Mouse (Mus musculus) forebrain, embryonic 11.5 days (tissue): ENCODE data around the gene Xkr7. TPM values are rescaled to one million over a fixed set of nuclear protein-coding genes. Genes with fewer than 3 reads are reported as not detected.

Experiments used
- ATAC-seq: fragments of 200-750 bp; cut with Nextera tagmentation; replicated peaks from 2 replicates; pipeline ENCODE4 v1.8.0; 2017; ENCODE audit warnings: moderate TSS enrichment; ENCODE audit not compliant: low FRiP score
- DNase-seq: peaks from one replicate; pipeline ENCODE4 v3.0.0-alpha.2; 2017; ENCODE audit warnings: low spot score
- H3K27ac ChIP-seq: fragments of 300-500 bp; sonication (generic); 2 replicates; pipeline ENCODE4 v1.5.1; 2014; ENCODE audit warnings: low read depth, low read length
- H3K27me3 ChIP-seq: fragments of 300-500 bp; sonication (generic); 2 replicates; pipeline ENCODE4 v1.6.1; 2014; ENCODE audit warnings: mild to moderate bottlenecking, low read length, mixed read lengths; ENCODE audit not compliant: control insufficient read depth, insufficient read depth
- H3K36me3 ChIP-seq: fragments of 300-500 bp; sonication (generic); 2 replicates; pipeline ENCODE4 v1.6.1; 2014; ENCODE audit warnings: mild to moderate bottlenecking, low read length, moderate library complexity, mixed read lengths; ENCODE audit not compliant: control insufficient read depth, insufficient read depth
- H3K4me1 ChIP-seq: fragments of 300-500 bp; sonication (generic); replicated peaks from 2 replicates; pipeline ENCODE4 v1.6.1; 2014; ENCODE audit warnings: low read length, mixed read lengths; ENCODE audit not compliant: control insufficient read depth, insufficient read depth
- H3K4me2 ChIP-seq: fragments of 300-500 bp; sonication (generic); 2 replicates; pipeline ENCODE4 v1.6.1; 2014; ENCODE audit warnings: low read depth, mild to moderate bottlenecking, low read length, moderate library complexity, mixed read lengths; ENCODE audit not compliant: severe bottlenecking
- H3K4me3 ChIP-seq: fragments of 300-500 bp; sonication (generic); 2 replicates; pipeline ENCODE4 v1.5.1; 2014; ENCODE audit warnings: low read depth, low read length
- H3K9ac ChIP-seq: fragments of 300-500 bp; sonication (generic); 2 replicates; pipeline ENCODE4 v1.6.1; 2014; ENCODE audit warnings: low read length
- H3K9me3 ChIP-seq: fragments of 300-500 bp; sonication (generic); 2 replicates; pipeline ENCODE4 v1.6.1; 2016; ENCODE audit warnings: low read length, mixed read lengths; ENCODE audit not compliant: control insufficient read depth
- WGBS: fragments of 180-500 bp; shearing (Covaris S2); extraction: QIAGEN DNeasy Blood & Tissue Kit; methylation state at CpG from one replicate; pipeline ENCODE4 v1.1.7; 2014; 5-methylcytosine and 5-hydroxymethylcytosine counted together
- polyA plus RNA-seq: library from polyadenylated mRNA; unstranded; fragments of >200 nt; fragmentation: Nextera tagmentation; extraction: Ambion mirVana; gene quantifications from 2 replicates; pipeline ENCODE4 v1.2.1, GENCODE M21; 2014

Gene Xkr7
- polyA plus RNA-seq = 0.09 and 0.24 TPM in 2 replicates

DNA sequence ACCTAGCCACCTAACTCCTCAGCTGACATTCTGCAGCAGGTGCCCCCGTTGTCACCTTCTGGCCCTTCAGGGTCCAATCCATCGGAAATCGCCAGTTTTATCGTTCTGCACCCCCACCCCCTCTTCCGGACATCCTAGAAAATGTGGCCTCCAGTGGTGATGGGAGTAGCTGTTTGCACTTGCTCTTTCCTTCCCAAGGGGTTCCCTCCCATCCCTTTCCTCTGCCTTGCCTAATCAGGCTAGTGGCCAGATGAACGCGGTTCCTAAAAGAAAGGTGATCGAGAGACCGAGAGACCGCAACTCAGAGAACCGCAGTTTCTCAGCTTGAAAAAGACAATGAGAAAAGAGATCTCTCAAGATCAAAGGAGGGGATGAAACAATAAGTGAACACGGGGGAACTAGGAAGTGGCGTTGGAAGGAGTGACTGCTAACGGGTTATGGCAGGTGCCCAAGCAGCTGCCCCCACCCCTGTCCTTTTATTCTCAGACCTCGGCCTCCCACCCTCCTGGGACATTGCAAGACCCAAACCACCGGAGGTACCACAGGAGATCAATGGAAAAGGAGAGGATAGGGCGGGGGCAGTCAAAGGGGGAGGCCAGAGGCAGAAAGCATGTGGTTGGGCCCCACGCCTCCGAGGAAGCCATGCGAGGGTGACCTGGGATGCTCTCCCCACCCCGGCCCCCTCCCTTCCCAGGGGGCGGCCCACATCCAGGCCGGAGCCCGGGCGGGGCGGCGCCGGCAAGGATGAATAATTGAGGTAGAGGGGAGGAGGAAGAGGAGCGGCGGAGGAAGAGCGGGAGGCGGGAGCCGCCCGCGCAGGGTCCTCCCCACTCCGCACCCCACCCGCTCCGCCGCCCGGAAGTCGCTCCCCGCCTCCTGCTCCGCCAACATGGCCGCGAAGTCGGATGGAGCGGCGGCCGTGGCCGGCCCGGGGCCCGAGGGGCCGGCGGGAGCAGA, at the start of gene Xkr7:
Gene Xkr7 (plus strand): TSS at position 727 of the 957 bp plus-strand sequence.
- H3K4me1 ChIP-seq = 0 out of 2 replicates have a peak, but pooled peaks cover 5% of the 10 kb centered on the region
- no peak for DNase-seq
- under 1% methylated on average over 37 of the region's 54 CpGs for WGBS
- H3K4me3 ChIP-seq = peak within 1 kb of the TSS; percentile 52
- H3K36me3 ChIP-seq = no peaks in the 10 kb centered on the region
- ATAC-seq = peak; percentile 69
- H3K9ac ChIP-seq = peak within 1 kb of the TSS; percentile 41
- H3K27me3 ChIP-seq = peaks cover 34% of the 10 kb centered on the region
- H3K27ac ChIP-seq = no peak within 1 kb of the TSS
- no peaks in the 10 kb centered on the region for H3K9me3 ChIP-seq
- H3K4me2 ChIP-seq = peak within 1 kb of the TSS; percentile 77

DNA sequence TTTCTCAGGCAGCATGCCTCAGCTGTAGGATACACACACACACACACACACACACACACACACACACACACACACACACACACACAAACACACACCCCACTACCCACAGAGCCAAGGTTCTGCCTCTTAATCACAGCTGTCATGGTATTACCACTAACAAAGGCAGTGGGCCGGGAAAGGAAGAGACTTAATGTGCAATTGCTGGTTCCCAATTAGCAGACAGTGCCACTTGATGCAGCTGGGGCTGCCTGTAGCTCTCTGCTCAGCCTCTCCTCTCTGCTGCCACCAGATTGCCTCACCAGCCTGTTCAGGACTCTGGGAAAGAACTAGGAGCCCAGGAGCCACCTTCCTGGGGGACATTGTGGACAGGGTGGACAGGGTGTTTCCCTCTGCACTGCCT, 46.1 kb upstream of the Xkr7 start:
- Histone ChIP-seq H3K4me1 (no peaks in the 10 kb centered on the region), H3K9ac (no peak overlapping the region), H3K27ac (no peak overlapping the region), H3K27me3 (no peaks in the 10 kb centered on the region), H3K9me3 (no peaks in the 10 kb centered on the region), H3K4me2 (no peak overlapping the region), H3K36me3 (no peaks in the 10 kb centered on the region), H3K4me3 (no peak overlapping the region)
- ATAC-seq = no peak
- no peak for DNase-seq
- WGBS = 24% methylated on average over 1 of the region's 1 CpGs

DNA sequence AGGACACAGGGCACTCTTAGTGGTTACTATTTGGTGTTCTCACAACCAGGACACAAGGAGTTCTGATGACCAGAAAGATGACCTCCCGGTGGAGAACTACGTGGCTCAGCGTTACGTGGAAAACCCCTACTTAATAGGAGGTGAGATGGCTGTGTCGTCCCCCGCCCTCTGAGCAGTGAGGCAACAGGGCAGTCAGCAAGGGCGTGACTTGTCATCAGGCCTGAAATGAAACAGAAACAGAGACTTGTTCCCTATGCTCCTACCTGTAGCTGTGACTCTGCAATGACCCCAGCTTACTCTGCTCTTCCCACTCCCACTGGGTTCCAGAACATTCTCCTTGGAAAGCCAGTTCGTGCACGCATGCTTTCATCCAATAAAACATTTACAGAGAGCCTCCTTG, 40.1 kb upstream of the Xkr7 start:
- H3K36me3 ChIP-seq = no peaks in the 10 kb centered on the region
- no peak for DNase-seq
- 86% methylated on average over 9 of the region's 9 CpGs for WGBS
- no peak overlapping the region for H3K4me3 ChIP-seq
- no peak overlapping the region for H3K9ac ChIP-seq
- no peaks in the 10 kb centered on the region for H3K27me3 ChIP-seq
- H3K27ac ChIP-seq = no peak overlapping the region
- no peaks in the 10 kb centered on the region for H3K4me1 ChIP-seq
- ATAC-seq = no peak
- H3K4me2 ChIP-seq = no peak overlapping the region
- H3K9me3 ChIP-seq = no peaks in the 10 kb centered on the region

DNA sequence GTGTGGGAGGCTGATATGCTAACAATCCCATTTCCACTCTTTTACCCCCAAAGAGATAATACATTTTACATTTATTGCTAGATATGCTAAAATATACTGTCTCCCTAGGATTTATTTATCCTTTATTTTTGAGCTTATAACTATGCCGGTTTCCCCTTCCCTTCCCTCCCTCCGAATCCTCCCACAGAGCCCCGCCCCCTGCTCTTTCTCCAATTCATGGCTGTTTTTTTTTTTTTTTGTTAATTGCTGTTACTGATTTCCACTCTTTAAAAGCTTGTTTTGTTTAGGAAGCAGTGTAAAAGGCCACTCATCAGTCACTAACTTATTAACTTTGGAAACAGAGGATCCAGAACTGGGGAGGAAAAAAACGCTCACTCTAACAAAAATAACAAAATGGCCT, 34.6 kb upstream of the Xkr7 start:
- no peaks in the 10 kb centered on the region for H3K36me3 ChIP-seq
- no peak overlapping the region for H3K9ac ChIP-seq
- no peaks in the 10 kb centered on the region for H3K4me1 ChIP-seq
- ATAC-seq (no peak), DNase-seq (no peak)
- H3K4me3 ChIP-seq = no peak overlapping the region
- WGBS = 79% methylated on average over 4 of the region's 4 CpGs
- H3K27me3 ChIP-seq = no peaks in the 10 kb centered on the region
- no peaks in the 10 kb centered on the region for H3K9me3 ChIP-seq
- H3K27ac ChIP-seq = no peak overlapping the region
- H3K4me2 ChIP-seq = no peak overlapping the region

DNA sequence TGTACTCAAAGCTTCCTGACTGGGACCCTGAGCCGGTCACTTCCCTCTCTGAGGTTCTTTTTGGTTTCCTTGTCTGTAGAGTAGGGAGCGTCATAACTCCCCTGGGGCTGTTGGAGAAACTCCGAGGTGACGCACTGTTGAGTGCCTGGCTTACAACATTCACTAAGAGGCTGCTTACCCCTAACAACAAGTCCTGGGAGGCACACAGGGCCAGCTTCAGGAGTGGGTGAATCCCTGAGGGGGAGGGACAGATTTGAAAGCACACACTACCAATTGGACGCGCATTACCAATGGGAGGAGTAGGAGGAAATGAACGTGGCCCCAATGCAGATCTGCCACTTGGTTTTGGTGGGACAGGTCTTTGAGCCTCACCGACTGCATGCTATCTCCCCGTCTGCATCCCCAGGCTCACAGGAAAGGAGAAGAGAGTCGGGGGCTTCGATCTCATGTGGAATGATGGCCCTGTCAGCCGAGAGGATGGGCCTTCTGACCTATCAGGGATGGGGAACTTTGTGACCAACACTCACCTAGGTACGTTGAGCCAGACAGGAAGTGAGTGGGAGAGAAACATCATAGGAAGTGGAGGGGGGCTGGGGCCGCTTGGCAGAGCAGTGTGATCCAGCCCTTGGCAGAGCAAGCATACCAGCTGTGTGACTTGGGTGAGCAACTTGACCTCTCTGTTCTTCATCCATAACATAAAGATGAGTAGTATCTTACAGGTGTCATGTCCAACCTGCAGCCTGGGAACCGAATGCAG, 29.0 kb upstream of the Xkr7 start:
- DNase-seq (no peak), ATAC-seq (no peak)
- 86% methylated on average over 15 of the region's 15 CpGs for WGBS

DNA sequence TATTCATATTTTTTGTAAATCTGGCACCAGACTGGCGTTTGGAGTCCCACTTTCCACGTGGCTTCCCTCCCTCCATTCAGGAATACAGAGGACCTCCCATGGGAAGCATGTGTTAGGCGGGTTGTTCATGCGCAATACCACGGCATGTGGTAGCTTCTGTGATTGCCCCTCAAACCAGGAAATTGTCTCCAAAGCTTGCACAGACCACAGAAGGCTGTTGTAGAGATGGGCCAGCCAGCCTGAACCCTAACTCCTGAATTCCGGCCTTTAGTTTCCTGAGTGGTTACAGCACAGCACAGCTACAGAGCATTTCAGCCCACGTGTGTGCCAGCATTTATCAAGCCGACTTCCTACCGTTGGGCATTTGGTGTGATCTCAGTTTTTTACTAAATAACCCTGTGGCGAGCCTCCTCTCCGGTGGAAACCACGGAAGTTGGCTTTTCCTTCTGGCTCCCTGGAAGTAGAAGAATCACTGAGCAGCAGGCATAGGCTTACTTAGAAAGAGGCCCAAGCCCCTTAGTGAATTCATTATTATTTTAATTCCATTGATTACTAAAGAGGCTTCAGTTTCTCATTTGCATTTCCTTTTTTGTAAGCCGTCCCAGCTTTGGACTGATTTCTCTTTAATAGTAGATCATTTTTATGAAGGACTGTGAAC, 27.8 kb upstream of the Xkr7 start:
- H3K27ac ChIP-seq = peak overlapping the region; percentile 32; the same call in 1 of the 2 replicates
- no peak overlapping the region for H3K4me2 ChIP-seq
- H3K9ac ChIP-seq = no peak overlapping the region
- H3K36me3 ChIP-seq = no peaks in the 10 kb centered on the region
- no peaks in the 10 kb centered on the region for H3K9me3 ChIP-seq
- no peak for DNase-seq
- H3K4me3 ChIP-seq = no peak overlapping the region
- ATAC-seq = 0 out of 2 replicates have a peak, but pooled peaks have one; percentile 7
- 53% methylated on average over 13 of the region's 13 CpGs for WGBS
- peaks cover 3% of the 10 kb centered on the region; the same call in 1 of the 2 replicates for H3K4me1 ChIP-seq
- no peaks in the 10 kb centered on the region for H3K27me3 ChIP-seq

More for the DNA sequence above, 29.0 kb upstream of the Xkr7 start:
- H3K36me3 ChIP-seq = no peaks in the 10 kb centered on the region
- no peak overlapping the region for H3K27ac ChIP-seq
- peaks cover 3% of the 10 kb centered on the region; the same call in 1 of the 2 replicates for H3K4me1 ChIP-seq
- no peak overlapping the region for H3K9ac ChIP-seq
- no peak overlapping the region for H3K4me2 ChIP-seq
- H3K27me3 ChIP-seq = no peaks in the 10 kb centered on the region
- H3K9me3 ChIP-seq = no peaks in the 10 kb centered on the region
- H3K4me3 ChIP-seq = no peak overlapping the region

DNA sequence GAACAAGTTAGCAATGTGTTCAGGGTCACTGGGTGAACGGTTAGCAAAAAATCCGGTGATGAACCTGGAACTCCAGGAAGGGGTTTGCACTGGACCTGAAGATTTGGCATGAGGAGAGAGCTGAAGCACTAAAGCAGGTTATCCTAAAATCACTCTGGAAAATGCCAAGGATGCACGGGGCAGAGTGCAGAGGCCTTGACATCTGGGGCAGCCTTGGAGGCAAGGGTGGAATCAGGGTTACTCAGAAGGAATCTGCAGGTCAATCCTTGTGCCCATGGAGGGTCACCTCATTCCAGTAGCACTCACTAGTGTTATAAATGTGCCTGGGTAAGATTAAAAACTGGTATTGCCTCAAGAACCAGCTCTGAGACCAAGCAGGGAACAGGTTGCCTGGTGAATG, 25.7 kb upstream of the Xkr7 start:
- peaks cover 2% of the 10 kb centered on the region; the same call in 1 of the 2 replicates for H3K36me3 ChIP-seq
- 89% methylated on average over 3 of the region's 3 CpGs for WGBS
- DNase-seq (no peak), ATAC-seq (no peak)
- no peak overlapping the region for H3K4me2 ChIP-seq
- H3K4me1 ChIP-seq = peaks cover 3% of the 10 kb centered on the region; the same call in 1 of the 2 replicates
- H3K9ac ChIP-seq = no peak overlapping the region
- no peaks in the 10 kb centered on the region for H3K9me3 ChIP-seq
- no peak overlapping the region for H3K27ac ChIP-seq
- no peak overlapping the region for H3K4me3 ChIP-seq
- no peaks in the 10 kb centered on the region for H3K27me3 ChIP-seq
